Mouse (Mus musculus) spleen, adult 2 months (tissue): ENCODE data around the gene Olfr655.

Source experiments
- CTCF ChIP-seq: fragments of 200-500 bp; IDR thresholded peaks from 2 replicates; pipeline ENCODE4 v1.5.1; 2011; ENCODE audit warnings: mild to moderate bottlenecking, inconsistent platforms; ENCODE audit not compliant: insufficient read depth, insufficient read length, insufficient replicate concordance; ENCODE audit errors: extremely low read depth
- POLR2A ChIP-seq: fragments of 200-500 bp; IDR thresholded peaks from 2 replicates; pipeline ENCODE4 v1.6.1; 2011; ENCODE audit warnings: low read depth, low read length, inconsistent platforms

- TF ChIP-seq CTCF (no peak), POLR2A (no peak)
These were observed 48.9 kb downstream of the Olfr655 start for GRCm38 (mm10) chr7:104552700-104553099.
